Mouse (Mus musculus) lung, postnatal 10 days (tissue): ENCODE results near the gene Anapc16.
"Not testable (repeated sequence)": the region's sequence is repeated elsewhere in the genome, so short reads cannot be mapped to it uniquely, and the experiment has no call there.

Source experiments
- DNase-seq: peaks from one replicate; pipeline ENCODE4 v3.0.0; 2021

Anapc16 gene

DNA sequence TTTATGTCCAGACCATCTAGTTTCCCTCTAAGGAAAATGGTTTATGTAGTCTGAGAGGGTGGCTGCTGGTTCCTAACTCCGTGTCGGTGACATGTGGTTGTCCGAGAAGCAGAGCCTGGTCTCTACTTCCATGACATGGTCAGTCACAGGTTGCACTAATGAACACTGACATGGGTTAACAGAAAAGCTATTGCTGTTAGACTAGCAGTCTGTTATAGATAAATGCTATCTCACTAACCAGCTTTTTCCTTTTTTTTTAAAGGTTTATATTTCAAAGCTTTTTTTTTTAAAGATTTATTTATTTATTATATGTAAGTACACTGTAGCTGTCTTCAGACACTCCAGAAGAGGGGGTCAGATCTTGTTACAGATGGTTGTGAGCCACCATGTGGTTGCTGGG lies 3.9 kb downstream of the Anapc16 start:
- no peak for DNase-seq

DNA sequence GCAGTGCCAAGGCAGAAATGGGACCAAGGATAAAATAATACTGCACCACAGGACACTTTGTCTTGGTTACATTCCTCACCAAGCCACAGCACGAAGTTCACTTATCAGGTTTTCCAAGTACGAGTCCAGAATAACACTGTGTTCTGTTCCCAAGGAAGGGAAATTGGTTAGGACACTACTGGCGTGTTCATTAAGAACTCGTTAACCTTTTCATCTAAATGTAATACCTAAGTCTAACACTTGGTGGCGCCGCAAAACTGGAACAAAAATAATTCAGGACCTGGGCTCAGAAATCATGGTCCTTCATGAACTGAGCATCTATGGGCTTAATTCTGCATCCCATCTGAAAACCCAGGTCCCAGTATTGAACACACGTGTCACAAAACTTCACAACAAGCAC lies 5.3 kb downstream of the Anapc16 start:
- peak; percentile 86 for DNase-seq

DNA sequence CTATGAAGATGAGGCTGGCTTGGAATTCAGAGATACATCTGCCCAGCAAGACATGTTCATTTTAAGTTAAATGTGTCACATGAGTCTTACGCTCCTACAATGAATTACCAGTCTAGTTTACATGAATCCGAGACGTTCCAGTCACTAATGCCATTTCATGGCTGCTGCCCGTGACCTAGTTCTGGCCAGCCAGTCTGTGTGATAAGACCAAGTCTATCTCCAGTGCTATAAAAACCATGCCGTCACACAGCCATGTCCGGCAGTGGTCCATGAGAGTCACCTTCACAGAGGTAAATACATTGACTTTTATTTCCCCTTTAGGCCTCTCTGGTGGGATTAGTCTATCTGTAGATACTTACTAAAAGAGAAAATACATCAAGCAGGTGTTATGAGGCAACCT lies 7.0 kb downstream of the Anapc16 start:
- no peak for DNase-seq

DNA sequence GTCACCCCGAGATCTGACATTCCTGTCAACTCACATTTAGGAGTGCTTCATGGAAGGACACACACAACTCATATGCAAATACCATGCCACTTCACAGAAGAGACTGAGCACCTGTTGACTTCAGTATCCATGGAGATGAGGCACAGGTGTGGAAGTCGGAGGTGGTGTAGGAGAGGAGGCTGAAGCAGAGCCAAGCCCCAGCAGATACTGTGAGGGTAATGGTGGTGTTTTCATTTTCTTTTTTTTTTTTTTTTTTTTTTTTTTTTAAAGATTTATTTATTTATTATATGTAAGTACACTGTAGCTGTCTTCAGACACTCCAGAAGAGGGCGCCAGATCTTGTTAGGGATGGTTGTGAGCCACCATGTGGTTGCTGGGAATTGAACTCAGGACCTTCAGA lies 9.1 kb downstream of the Anapc16 start:
- DNase-seq: not testable (repeated sequence)

DNA sequence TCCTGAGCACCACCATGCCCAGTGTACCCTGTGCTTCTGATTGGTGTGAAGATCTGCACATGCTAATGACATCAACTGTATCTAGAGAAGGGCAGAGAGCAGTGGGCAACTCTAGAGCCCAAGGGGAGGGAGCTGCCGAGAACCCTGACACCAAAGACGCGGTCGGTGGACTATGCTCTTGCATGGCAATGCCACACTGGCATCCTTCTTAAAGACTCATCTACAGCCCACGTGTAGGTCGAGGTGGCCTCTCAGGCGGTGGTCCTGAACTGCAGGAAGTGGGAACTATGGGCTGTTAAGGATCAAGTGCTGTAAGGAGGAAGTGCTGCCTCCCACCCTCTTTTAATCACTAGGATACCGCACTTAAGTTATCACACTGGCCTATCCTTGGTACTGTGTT lies 10.9 kb downstream of the Anapc16 start:
- DNase-seq: no peak

DNA sequence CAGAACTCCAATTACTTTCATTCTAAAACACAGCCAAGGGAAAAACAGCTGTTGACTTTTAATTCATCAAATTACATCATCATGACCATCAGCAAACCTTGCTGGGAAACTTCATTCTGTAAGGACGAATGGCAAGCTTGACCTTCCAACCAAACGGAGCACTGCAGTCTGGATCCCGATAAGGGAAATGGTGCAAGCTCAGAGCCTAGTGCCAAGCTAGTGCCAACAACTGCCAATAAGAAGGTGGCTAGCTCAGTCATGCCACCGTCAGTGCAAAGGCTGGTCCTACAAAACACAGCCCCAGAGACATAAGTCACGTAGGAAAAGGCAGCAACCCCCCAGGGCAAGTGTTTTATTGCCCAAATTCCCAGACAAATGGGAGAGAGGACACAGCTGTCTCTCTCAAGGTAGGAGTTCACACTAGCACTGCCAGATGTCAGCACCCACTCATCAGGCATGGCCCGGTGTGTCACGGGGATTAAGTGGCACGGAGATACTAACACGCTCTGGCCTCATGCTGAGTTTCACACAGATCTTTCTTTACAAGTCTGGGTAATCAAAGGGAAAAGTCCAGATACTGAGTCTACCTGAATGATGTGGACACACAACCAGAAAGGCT lies 11.6 kb downstream of the Anapc16 start:
- no peak for DNase-seq

DNA sequence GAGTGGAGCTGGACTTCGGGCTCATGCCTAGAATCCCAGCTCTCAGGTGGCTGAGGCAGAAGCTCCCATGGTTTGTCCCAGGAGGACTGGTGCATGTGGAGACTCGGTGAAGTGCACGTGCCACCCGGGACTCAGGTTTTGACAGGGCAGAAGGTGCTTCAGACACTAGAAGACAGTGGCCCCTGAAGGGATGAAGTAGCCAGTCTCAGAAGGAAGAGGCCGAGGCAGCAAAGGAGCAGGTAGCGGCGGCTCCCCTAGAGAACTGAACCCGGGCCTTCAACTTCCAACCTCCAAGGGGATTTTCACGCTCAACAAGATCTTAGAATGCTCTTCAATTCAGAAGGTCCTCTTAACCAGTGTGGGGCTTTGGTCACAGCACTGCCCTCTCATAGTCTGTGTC lies 12.5 kb downstream of the Anapc16 start:
- DNase-seq: no peak

DNA sequence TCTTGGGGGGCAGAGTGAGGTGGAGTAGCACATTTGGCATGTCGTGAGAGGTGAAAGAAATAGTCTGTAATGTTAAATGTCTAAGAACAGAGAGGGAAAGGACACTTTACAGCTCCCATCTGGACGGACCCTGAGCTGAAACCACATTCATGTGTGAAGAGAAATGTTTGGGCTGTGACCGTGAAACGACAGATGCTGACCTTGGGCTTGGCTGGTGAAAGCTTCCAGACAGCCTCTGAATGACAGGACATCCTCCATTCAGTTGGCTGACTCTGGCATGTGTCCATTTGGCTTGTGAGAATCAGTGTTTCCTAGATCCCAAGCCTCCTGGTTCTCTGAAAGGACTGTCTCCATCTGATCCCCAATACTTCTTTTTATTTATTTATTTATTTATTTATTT lies 14.9 kb downstream of the Anapc16 start:
- peak; percentile 68 for DNase-seq

DNA sequence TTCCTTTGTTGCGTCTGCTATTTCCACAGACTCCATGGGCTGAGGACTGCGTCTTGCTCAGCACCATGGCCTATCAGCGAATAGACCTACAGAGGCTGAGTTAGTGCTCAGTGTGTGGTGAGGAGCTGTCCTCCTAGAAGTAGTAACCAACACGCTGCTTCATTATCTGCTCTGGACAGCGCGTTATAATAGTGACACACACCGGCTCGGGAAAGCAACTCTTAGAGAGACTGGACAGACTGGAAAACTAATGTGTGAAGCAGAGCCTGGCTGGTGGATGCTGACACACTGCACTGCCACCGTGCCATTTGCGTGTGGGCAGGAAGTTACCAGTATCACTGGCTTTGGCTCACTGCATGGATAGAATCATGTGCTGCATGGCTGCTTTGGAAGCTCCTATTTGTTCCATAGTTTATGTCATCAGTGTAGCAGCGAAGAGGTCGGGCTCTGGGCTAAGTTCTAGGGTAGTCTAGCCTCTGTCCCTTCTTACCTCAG lies 20.5 kb downstream of the Anapc16 start:
- no peak for DNase-seq

DNA sequence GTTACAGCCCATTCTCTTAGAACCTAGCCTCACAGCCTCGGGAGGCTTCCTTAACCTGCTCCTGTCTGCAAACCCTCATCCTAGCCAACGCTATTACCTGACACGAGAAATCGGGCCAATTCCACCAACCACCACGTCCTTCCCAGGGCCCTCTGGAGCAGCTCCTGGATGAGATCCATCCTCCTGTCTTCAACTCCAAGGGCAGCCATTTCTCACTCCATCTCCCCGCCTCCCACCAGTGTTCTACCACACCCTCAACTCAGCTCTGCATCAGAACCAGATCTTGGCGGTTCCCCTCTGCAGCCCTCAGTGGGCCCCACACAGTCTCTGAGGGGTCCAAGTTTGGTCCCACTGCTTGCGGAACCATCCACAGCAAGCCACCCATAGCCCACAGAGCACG lies 21.1 kb downstream of the Anapc16 start:
- DNase-seq: no peak

DNA sequence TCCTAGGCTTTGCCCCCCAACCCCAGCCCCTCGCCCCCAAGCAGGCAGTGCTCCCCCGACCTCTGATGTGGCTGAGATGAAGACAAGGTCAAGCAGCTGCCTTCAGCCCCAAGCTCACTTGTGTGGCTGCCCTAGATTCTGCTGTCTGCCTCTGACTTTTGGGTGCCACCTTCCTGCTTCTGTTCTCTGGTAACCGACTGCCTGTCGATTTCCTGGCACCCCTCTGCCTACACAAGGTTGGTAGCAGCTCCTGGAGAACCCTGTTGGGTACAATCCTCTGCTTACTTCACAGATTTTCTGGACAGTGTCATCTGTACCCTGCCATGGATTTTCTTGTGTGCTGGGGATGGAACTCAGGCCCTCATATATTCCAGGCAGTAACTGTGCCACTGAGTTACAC lies 21.6 kb downstream of the Anapc16 start:
- no peak for DNase-seq

DNA sequence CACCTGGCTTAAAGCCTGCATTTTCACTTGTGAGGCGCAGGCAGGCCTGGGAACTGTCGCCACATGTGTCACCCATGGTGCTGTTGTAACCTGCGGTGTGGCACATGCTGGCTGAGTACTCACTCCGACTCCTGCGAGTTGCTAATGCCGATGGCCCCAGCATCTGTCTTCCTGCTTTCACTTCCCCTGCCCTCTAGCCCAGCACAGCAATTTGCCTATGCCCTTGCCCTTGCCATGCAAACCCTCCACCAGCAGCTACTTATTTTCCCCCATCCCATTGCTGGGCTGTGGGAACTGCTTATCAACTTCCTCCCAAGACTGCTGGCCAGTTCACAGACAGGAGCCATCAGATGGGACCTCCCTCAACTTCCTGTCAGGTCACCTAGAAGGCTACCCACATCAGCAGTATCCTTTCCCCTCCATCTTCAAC lies 22.1 kb downstream of the Anapc16 start:
- DNase-seq: no peak

DNA sequence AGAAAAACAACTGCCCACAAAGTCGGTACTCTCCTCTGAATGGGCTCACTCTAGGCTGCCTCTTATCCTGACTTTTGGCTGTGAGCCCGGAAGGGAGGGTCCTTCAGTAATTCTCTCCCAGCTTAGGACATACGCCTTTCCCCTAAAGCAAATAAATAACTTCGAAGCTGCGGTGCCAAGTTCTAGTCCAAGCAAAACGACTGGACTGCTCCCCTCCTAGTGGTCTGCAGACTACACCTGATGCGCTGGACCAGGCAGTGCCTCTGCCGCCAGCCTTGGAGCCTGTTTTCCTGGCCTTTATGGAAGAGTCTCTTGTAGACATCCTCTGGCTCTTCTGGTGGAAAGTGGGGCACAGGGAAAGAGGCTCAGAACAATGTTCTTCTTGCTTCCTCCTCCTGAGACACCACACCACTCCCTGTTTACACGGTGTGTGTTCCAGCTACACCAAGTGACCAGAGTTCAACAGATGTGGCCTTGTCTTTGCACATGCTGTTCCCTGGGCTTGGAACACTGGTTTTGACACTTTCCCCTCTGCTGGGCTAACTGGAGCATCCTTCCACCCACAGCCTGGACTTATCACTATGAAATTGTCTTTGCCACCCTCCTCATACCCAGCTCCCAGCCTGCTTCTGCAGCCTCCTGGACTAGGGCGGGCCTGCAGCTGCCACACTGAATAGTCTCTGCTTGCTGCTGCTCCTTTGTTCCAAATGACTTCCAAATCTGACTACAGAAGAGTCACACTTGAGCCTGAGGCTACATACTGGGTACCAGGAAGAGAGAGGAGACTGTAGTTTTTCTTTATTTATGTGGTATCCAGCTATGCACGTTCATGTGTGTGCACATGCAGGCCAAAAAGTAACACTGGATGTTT lies 23.8 kb downstream of the Anapc16 start:
- peak; percentile 95 for DNase-seq

DNA sequence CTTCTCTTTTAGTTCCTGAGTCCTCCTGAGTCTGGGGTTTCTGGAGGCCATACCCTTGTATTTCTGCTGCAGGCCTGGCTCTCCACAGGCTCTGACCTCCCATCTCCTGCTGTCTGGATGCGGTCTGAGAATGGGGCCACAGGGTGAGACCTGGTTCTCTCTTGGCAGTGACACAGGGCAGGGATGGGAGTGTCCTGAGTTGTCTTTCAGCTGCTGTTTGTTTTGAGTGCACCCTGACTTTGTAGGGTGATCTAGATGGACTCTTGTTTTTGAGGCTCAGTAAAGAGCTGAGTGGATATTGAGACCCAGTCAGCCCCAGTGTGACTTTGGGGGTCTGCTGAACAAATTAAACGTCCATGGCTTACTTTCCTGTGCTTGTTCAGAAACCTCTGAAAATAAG lies 24.5 kb downstream of the Anapc16 start:
- peak; percentile 39 for DNase-seq

DNA sequence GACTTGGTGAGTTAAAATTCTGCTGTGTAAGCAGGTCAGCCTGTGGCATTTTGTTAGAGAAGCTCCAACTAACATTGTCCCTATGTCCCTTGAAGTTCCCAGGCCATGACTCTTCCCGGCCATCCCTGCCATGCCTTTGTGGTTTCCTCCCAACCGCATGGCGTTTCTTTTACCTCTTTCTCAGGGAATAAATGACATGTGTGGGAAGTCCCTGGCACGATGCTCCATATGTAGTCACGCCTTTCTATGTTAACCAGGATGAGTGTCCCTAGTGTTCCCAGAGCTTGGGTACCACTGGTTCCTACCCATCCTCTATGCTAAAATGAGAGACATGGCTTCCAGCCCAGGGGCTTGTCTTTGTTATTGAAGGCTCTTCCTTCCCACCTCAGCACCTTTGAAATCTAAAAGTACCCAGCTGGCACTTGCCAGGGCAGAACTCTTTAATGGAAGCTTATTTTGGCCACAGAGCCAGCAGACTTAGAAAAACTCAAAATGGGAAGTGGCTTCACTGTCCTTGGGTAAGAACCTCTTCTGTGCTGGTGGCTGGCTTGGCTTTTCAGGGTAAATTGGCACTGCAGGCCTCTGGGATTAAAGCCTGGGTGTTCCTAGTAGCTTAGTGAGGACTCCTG lies 25.1 kb downstream of the Anapc16 start:
- DNase-seq: no peak

DNA sequence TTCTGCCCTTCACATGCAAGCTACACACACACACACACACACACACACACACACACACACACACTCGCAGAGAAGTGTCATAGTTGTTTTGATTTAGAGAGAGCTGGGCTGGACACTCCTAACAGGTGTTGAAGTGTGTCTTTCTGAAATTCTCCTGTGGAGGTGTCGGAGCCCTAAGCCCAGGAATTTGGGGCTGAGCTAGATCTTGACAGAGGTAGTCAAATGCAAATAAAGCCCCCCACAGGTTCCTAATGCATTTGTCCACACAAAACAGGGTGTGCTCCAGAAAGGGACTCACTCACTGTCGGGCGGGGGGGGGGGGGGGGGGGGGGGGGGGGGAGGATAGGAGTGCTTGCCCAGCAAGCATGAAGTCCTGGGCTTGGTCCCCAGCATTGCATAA lies 25.8 kb downstream of the Anapc16 start:
- no peak for DNase-seq

DNA sequence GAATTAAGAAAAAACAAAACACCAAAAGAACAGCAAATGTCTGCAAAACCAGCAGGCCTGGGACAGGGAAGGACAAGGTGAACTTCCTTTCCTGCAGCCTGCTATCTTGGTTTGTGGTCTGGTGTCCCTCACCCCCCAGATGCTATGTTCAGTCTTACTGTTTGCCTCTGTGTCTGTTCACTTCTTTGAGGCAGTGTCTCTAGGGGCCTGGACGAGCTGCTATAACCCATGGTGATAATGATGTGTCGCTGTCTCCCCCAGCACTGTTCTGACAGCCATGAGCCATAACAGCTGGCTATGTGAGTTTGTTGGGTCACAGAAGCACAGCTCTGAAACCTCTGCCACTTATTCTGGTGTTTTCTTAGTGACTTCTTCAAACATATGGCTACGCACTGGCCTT lies 28.1 kb downstream of the Anapc16 start:
- peak; percentile 75 for DNase-seq

DNA sequence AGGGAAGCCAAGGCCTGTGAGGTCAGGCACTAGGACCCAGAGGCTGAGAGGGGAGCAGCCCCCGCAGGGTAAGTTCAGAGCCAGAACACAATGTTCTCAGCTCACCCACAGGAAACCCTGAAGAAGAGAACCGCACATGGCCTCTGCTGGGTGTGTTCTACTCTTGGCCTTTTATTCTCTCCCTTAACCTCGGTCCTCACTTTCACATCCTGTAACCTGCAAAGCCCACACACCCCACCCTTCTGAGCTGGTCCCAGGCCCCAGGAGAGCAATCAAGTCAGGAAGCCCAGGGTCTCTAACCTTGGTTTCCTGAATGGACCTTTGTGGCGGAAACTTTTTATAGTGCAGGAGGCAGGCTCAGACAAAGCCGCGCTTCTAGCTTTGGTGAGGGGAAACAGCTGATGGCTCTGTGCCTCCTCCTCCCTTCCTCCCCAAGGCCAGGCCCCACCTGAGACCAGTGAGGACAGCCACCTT lies 28.7 kb downstream of the Anapc16 start:
- DNase-seq: peak; percentile 83

DNA sequence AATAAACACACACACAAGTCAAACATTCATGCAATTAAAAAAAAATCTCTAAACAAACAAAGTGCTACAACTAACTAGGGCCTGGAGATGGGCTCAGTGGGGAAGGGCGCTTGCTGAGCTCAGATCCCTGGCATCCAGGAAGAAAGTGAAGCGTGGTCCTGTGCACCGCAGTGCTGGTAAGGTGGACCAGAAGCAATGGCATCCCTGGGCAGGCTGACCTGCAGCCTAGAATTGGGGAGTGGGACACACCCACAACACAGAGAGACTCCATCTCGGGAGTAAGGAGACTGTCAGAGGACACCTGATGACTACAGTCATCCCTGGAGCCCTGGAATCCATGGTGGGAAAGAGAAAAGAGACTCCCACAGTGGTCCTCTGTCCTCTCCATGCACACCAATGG lies 29.5 kb downstream of the Anapc16 start:
- no peak for DNase-seq

DNA sequence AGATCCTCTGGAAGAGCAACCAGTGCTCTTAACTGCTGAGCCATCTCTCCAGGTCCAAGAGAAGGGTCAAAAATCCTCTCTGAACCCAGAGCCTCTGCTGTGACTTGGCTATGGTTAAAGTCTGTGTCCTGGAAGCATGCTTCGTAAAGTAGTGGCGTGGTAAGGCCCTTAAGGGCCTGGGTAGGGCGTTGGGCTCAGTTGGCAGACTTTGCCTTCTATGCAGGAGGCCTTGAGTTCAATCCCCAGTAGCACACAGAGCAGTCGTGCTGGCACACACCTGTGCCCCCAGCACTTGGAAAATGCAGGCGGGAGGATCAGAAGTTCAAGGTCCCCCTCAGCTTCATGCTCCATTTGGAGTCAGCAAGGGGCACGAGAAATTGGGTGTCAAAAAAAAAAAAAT lies 29.9 kb downstream of the Anapc16 start:
- DNase-seq: no peak

DNA sequence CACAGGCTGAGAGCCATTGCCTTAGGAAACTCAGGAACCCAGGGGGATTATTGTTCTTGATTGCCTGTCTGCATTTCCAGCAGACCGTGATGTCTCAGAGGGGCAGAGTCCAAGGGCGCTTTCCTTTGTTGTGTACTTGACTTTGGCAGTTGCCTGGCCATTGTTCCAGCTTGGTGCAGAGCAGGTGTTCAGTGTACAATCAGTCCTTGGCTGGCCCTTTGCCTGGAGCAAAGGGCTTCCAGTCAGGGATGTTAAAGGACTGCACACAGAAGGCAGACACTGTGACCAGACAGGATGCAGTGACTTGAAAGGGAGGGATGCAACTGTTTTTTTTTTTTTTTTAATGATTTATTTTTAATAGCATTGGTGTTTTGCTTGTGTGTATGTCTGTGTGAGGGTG lies 30.4 kb downstream of the Anapc16 start:
- DNase-seq: peak; percentile 55

DNA sequence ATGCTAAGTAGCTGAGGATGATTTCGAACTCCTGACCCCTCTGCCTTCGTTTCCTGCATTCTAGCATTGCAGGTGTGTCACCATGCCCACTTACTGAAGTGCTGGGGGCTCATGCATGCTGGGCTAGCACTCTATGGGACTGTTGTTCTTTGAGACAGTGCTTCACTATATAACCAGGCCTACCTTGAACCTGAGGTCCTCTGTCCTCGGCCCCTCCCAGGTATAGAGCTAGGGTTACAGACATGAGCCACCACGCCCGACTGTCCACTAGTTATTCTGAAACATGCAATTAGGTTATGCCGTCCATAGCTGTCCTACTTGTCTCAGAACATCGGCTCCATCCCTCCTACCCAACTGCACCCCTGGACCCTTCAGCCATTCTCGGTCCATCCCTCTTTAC lies 31.1 kb downstream of the Anapc16 start:
- DNase-seq: no peak

DNA sequence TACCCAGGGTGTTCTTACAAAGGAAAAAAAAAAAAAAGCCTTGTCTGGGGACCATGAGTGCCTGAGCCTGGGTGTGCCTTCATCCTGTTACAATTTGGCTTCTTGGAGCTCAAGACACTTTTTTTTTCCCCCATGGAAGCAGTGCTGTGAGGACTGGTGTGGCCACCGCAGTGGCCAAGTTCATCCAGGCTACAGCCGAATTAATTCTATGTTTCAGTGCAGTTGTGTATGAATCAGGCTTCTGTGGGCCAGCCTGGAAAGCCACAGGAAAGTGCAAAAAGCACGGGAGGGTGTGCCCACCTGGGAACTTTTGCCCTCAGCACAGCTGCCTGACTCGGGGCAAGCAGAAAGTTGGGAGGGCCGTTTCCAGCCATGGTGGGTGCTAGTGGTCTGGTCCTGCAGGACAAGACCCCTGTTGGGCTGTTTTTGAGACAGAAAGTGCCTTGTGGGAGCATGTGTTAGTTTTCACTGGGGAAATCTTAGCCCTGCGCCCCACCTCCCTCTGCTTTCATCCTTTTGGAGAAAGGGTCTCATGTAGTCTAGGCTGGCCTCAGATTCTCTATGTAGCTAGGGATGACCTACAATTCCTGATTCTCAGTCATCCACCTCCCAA lies 32.4 kb downstream of the Anapc16 start:
- peak; percentile 37 for DNase-seq
